Mouse (Mus musculus) heart, adult 18-20 months (tissue): Measurements from ENCODE around the gene Dpy19l3. TPM values are rescaled to one million over a fixed set of nuclear protein-coding genes. Genes with fewer than 3 reads are reported as not detected.

Experiments used
- DNase-seq, 2 experiments: peaks; one replicate each; pipeline ENCODE4 v3.0.0; 2021 to 2022; ENCODE audit warnings: mixed read lengths in 1 of 2
- total RNA-seq, 2 experiments: library from RNA; stranded (reverse); gene quantifications; 2 replicates each; pipeline ENCODE4 v1.2.3; 2021

The Dpy19l3 gene
- total RNA-seq, 2 experiments from 2014 or later: 3.8 to 6.7 TPM

DNA sequence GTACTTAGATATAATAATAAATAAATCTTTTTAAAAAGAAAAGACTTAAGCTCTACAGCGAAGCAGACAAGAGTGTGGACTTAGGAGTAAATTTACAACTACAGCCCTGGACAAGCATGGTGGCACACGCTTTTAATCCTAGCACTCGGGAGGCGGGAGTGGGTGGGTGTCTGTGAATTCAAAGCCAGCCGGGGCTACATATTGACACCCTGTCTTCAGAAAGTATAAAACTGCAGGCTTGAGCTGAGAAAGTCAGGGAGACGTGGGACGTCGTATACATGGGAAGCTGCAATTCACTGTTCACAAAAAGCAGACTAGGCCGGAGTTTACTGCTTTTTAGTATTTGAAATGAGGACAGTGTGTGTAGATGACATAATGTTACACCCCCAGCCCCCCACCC, 117.4 kb downstream of the Dpy19l3 start:
- no peak for DNase-seq

DNA sequence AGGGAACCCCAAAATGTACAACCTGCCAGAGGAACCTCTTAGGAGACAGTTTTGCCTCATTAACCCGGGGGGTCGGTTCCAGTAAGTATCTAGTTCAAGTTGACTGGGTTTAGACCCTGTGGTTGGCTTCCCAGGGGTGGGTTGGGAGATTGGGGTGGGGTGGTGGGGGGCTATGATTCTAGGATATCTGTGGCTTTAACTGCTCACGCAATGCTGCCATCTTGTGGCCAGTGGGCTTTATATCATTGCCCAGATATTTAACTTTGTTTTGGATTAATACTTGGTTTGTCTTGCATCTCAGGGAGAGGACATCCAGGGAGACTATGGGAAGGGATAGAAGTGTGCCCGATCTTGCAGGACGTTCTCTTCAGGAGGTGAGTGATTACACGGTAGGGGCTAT, 118.0 kb downstream of the Dpy19l3 start:
- DNase-seq: peak; percentile 6 to 55

Other genes with a start within 250 kb of the Dpy19l3 start
- gene Tdrd12, start 216.7 kb downstream of the Dpy19l3 start, total RNA-seq: under 1 TPM in 1 of 2 experiments, not detected in 1; 0.07 TPM
- gene Nudt19, start 198.2 kb downstream of the Dpy19l3 start, total RNA-seq: 10 to 100 TPM; 69.2 to 80.4 TPM
- gene Rgs9bp, start 168.9 kb downstream of the Dpy19l3 start, total RNA-seq: under 1 TPM in 1 of 2 experiments, not detected in 1; 0.10 TPM
- 1 to 10 TPM; 9.7 to 9.9 TPM for gene Ankrd27, start 168.2 kb downstream of the Dpy19l3 start, total RNA-seq
- gene Pdcd5, start 106.9 kb downstream of the Dpy19l3 start, total RNA-seq: 100 to 1,000 TPM; 112 to 114 TPM
- gene Zfp507, start 48.5 kb upstream of the Dpy19l3 start, total RNA-seq: 10 to 100 TPM; 13.0 to 13.9 TPM